Mouse (Mus musculus): ENCODE results near the gene Cdh5. TPM values are rescaled to one million over a fixed set of nuclear protein-coding genes. Genes with fewer than 3 reads are reported as not detected.
"Not testable (repeated sequence)": the region's sequence is repeated elsewhere in the genome, so short reads cannot be mapped to it uniquely, and the experiment has no call there.

The Cdh5 gene
- polyA plus RNA-seq, 2 experiments from 2014 or later: 0.11 TPM; not detected in 1

DNA sequence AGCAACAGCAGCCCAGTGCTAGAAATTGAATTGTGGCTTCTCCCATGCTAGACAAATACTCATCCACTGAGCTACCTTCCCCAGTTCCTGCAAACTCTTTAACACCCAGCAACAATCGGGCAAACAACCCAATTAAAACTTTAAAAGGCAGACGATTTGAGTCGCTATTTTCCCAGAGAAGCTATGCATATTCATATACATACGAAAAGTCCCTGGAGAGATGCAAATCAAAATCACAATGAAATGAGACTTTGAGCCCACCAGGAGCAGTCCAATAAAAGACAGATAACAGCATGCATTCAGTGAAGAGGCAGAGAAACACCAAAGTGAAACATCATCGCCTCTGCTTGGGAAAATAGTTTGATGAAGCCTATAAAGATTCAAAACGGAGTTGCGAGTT is 8.1 kb upstream of the Cdh5 start:
- no peak for ATAC-seq

GRCm38 (mm10) chr8:104095595-104095994 is 5.8 kb upstream of the Cdh5 start:
- no peak for ATAC-seq

- ATAC-seq: no peak
These were observed 4.8 kb upstream of the Cdh5 start for GRCm38 (mm10) chr8:104096644-104097043.

- no peak for ATAC-seq
These were observed 2.6 kb upstream of the Cdh5 start for GRCm38 (mm10) chr8:104098671-104099346.

DNA sequence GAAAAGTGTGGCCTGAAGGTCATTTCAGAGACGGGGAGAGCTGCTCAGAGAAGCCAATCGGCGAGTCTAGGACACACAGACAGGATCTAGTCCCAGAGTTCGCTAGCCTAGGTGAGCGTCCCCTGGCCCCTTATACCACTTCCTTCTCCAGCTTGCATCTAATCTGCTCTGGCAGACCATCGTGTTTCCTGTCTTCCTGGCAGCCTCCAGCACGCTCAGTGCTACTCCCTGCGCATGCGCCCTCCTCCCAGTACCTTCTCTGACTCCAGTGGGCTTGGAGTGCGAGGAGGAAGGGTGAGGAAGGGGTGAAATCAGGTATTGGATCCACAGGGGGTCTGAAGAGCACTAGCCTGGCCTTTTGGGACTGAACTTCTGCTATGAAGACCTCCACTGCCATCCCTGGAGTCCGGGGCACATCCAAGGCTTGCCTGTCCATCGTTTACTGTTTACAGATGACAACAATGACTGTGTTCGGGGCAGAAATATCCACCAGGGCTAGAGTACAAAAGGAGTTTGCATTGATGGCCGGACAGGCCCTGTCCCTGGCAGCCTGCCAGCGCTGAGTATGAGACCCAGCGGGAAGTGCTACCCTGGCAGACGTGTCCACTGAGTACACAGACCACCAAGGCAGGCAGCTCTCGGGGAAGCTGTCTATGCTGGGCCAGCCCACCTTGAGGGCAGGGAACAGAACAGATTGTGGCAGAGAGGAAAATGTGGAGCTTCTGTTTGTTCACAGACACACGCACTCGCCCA is 1.9 kb upstream of the Cdh5 start:
- no peak for ATAC-seq

DNA sequence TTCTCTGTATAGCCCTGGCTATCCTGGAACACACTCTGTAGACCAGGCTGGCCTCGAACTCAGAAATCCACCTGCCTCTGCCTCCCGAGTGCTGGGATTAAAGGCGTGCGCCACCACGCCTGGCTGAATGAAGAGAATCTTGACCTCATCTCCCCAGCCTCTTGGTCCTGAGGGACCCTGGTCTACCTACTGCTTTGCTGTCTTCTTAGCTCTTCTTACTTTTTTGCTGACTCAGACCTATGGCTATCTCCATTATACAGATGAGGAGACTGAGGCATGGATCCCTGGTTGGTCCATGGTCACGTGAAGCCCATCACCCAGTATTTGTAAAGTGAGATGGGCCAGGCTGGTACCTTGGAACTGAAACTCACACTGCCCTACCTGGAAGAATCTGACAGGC is 701 bp upstream of the Cdh5 start:
- ATAC-seq: not testable (repeated sequence)

GRCm38 (mm10) chr8:104103462-104103861 is 2.0 kb downstream of the Cdh5 start:
- no peak for ATAC-seq

GRCm38 (mm10) chr8:104105768-104106167 is 4.3 kb downstream of the Cdh5 start:
- ATAC-seq: no peak

- ATAC-seq: no peak
These were observed 5.0 kb downstream of the Cdh5 start for GRCm38 (mm10) chr8:104106276-104106946.

DNA sequence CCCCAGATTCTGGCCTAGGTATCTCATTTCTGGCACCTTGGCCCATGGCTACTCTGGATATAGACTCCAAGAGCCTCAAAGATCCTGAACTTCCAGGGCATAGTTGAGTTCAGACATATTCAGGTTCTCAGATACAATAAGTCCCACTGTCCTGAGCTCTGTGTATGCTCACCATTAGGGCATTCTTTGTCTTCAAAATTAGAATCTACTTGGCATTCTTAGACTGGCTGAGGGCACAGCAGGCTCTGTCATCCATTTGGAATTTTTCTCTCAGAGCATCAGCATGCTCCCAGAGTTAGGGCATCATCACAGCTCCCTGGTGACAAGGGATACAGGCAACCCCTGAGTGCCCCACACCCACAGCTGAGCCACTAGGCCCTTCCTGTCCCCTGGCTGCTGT is 5.7 kb downstream of the Cdh5 start:
- ATAC-seq: no peak

- no peak for ATAC-seq
These were observed 6.6 kb downstream of the Cdh5 start for GRCm38 (mm10) chr8:104108048-104108447.

- ATAC-seq: no peak
These were observed 9.2 kb downstream of the Cdh5 start for GRCm38 (mm10) chr8:104110498-104111134.

GRCm38 (mm10) chr8:104121640-104122416 is 20.4 kb downstream of the Cdh5 start:
- ATAC-seq: no peak

GRCm38 (mm10) chr8:104123080-104123657 is 21.7 kb downstream of the Cdh5 start:
- no peak for ATAC-seq

DNA sequence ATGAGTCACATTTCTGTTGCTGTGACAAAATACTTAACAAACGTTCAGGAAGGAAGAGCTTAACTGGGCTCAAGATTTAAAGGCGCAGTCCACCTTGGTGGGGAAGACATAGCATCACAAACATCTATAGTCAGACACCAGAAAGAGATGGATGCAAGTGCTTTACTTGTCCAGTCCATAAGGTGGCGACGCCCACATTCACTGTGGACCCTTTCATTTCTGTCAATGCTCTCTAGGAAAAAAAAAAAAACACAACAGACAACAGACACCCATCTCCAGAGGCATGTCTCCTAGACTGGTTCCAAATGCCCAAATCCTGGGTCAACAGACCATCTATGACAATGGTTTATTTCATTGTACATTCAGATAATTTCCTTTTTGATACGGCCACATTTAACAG is 23.1 kb downstream of the Cdh5 start:
- ATAC-seq: no peak

DNA sequence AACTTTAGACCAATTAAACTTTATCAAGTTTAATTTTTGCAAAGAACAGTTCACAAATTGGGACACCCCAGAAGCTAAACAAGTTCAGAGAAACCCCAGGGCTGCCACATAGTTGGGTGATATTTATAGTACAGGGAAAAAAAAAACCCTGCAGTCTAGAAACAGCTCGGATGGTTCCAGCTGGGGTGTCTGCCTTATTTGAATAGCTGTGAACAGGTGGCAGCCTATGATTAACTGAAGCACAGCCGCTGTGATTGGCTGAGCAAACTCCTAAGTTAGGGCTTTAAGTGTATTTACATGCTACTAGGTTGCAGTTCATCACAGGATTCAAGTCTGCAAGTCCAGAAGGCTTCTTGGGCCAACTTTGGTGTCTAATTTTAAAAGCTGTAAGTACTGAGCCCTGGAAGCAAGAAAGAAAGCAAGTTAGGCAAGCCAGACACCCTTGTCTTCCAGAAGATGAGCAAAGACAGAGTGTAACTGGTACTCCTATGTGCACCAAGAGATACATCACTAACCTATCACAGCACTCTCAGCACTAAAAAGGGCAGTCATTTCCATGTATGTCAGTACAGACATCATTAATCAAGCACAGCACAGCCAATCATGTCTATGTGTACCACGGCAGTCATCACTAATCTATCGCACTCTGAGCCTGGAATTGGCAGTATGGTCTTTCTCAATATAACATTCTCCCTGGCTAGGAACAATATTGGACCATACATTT is 25.9 kb downstream of the Cdh5 start:
- ATAC-seq: no peak

- ATAC-seq: no peak
These were observed 29.5 kb downstream of the Cdh5 start for GRCm38 (mm10) chr8:104130916-104131315.

DNA sequence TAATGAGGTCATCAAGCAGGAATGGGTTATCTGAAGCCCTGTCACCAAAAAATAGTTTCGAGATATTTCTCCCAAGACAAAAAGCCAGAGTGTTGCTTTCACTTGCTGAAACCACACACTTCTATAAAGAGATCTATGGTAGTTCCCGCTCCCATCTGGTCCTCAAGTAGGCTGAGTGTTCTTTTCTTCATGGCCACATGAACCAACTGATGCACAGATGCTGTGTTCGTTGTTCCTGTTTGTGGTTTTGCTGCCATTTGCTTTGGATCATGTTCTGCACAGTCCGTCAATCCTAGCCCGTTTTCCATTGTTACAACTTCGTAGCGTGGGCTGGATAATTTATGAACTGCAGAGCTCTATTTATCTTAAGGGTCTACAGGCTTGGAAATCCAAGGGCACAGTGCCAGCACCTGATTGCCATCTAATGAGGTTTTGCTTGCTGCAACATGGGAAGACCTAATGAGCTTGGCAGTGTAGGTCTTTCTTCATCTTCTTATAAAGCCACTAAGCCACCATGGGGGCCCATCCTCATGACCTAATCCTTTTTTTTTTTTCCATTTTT is 30.1 kb downstream of the Cdh5 start:
- ATAC-seq: no peak

GRCm38 (mm10) chr8:104134521-104134920 is 33.1 kb downstream of the Cdh5 start:
- ATAC-seq: no peak

DNA sequence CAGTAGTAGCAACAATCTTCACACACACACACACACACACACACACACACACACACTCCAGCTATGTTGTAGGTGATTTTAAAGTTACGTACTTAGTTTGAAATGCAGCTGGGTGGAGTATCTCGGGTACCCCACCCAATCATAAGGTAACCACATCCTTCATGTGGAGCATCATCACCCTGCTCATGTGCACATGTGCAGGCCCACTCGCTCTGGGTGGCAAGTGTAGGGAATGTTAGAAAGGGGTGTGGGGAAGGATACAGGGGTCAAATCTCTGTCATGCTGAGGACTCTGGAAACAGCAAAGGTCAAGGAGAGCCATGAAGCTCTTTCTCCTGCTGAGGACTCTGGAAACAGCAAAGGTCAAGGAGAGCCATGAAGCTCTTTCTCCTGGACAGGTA is 34.9 kb downstream of the Cdh5 start:
- ATAC-seq: no peak

GRCm38 (mm10) chr8:104137636-104138035 is 36.2 kb downstream of the Cdh5 start:
- no peak for ATAC-seq
